Mouse (Mus musculus): Measurements from ENCODE around the gene Krtap12-1.
"Not testable (repeated sequence)": the region's sequence is repeated elsewhere in the genome, so short reads cannot be mapped to it uniquely, and the experiment has no call there.

Gene Krtap12-1

DNA sequence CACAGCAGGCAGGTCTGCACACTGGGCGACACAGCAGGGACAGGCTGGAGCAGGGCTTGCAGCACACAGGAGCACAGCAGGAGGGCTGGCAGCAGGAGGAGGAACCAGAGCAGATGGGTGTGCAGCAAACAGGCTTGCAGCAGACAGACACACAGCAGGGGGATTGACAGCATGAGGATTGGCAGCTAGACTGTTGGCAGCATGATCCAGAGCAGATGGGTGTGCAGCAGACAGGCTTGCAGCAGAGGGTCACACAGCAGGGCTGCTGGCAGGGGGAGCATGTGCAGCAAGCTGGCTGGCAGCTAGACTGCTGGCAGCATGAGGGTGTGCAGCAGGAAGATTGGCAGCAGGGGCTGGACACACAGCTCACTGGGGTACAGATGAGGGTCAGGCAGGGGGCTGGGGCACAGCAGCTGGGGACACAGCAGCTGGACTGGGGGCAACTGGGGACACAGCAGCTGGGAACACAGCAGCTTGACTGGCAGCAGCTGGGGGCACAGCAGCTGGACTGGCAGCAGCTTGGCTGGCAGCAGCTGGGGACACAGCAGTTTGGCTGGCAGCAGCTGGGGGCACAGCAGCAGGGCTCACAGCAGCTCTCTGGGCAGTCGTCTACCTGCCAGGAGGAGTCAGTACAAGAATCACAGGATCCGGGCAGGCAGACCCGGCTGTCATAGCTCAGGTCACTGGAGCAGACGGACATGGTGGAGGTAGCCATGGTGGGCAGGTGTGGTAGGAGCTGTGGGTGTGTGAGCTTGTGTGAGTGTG lies 21.7 kb downstream of the Krtap12-1 start, which contains the start of gene Gm18596:
Gm18596 (minus strand) TSS at position 715 of the 765 bp plus-strand sequence.
- DNase-seq (ENCODE audit: low read depth), result not testable (repeated sequence)

DNA sequence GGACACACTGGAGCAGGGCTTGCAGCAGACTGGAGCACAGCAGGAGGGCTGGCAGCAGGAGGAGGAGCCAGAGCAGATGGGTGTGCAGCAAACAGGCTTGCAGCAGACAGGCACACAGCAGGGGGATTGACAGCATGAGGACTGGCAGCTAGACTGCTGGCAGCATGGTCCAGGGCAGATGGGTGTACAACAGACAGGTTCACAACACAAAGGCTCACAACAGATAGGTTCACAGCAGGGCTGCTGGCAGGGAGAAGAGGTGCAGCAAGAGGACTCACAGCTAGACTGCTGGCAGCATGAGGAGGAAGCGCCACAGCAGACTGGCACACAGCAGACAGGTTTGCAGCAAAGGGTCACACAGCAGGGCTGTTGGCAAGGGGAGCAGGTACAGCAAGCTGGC lies 30.3 kb downstream of the Krtap12-1 start:
- DNase-seq (ENCODE audit: low read depth), result not testable (repeated sequence)

DNA sequence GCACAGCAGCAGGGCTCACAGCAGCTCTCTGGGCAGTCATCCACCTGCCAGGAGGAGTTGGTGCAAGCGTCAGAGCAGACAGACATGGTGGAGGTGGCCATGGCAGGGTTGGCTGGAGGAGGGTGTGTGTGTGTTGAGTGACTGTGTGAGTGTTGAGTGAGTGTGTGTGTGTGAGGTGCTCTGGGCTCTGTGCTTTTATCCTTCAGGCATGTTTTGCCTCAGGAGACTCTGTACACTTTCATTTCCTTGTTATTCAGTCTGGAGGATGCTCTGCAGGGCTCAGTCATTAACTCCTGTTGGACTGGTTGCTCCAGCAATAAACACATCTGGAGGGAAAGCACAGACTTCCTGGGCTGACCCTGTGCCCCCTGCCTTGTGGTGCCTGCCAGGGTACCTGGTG lies 30.9 kb downstream of the Krtap12-1 start, which contains the start of gene Gm9736:
Gm9736 (minus strand) TSS at position 101 of the 400 bp plus-strand sequence.
- not testable (repeated sequence) for DNase-seq (ENCODE audit: low read depth)

DNA sequence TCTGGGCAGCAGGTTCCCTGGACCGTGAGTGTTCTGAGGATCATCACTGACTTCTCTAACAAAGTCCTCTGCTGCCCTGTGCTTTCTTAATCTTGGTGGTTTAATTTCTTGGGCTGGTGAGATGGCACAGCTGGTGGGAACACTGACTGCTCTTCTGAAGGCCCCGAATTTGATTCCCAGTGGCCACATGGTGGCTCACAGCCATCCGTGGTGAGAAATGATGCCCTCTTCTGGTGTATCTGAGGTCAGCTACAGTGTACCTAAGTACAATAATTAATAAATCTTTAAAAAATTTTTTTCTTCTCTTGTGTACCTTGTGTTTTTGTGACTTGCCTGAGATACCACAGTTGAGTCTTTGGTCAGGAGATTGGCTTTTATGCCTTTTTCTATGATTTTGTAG lies 31.9 kb downstream of the Krtap12-1 start:
- not testable (repeated sequence) for DNase-seq (ENCODE audit: low read depth)

DNA sequence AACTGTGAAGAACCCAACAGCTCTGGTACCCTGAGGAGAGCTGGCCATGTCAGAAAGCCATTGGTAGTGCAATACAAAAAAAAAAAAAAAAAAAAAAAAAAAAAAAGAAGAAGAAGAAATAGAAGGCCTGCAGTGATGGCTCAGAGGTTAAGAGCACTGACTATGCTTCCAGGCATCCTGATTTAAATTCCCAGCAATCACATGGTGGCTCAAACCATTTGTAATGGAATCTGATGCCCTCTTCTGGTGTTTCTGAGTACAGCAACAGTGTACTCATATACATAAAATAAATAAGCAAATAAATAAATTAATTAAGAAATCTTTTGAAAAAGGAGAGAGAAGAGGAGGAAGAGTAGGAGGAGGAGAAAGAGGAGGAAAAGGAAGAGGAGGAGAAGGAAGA lies 33.0 kb downstream of the Krtap12-1 start:
- peak; percentile 12 for DNase-seq (ENCODE audit: low read depth)

DNA sequence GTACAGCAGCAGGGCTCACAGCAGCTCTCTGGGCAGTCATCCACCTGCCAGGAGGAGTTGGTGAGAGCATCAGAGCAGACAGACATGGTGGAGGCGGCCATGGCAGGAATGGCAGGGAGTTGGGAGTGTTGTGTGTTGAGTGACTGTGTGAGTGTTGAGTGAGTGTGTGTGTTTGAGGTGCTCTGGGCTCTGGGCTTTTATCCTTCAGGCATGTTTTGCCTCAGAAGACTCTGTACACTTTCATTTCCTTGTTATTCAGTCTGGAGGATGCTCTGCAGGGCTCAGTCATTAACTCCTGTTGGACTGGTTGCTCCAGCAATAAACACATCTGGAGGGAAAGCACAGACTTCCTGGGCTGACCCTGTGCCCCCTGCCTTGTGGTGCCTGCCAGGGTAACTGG lies 39.2 kb downstream of the Krtap12-1 start, which contains the start of gene Gm3233:
Gm3233 (minus strand) TSS at position 101 of the 400 bp plus-strand sequence.
- DNase-seq (ENCODE audit: low read depth), result not testable (repeated sequence)

DNA sequence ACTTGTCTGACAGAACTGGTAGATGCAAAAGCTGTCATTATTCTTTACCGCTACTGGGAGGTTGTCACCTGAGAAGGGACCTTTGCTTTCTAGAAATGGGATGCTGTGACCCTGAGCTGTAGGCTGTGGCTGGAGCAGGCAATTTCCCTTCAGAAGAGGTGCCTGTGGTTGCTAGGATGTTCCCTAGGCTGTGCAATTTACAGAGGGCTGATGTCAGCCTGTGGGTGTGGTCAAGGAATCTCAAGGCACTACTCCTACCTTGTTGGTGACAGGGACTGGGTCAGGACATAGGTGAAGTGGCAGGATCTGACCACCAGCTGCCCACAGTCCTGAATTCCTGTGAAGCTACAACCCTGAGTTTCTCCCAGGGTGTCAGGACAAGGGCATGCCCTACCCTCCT lies 49.3 kb downstream of the Krtap12-1 start:
- no peak for DNase-seq (ENCODE audit: low read depth)

Data from NIH3T3 (cell line).